Mouse (Mus musculus): ENCODE results near the gene Frs2.

DNA sequence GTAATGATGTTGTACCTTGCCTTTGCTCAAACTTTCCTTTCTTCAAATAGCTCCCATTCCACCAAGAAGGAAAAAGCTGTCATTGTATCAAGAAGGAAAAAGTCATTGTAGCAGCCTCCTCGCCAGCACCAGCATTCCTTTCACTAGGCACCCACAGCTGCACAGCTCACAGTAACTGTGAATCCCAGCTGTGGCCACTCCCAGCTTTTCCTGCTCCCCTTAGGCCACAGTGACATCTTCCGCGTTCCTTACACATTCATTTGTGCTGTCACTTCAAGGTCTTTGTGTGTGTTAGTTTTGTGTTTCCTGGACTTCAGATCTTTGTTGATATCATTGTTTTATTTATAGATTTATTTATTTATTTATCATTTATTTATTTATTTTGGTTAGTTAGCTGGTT lies 23.7 kb upstream of the Frs2 start:
- TF ChIP-seq POLR2A (IDR thresholded peaks at IDR 0.05; ENCODE audit: borderline replicate concordance, extremely low read depth, insufficient read depth, insufficient read length, poor library complexity, severe bottlenecking) (no peak), CTCF (IDR thresholded peaks at IDR 0.05; ENCODE audit: borderline replicate concordance, extremely low read depth, insufficient read depth, insufficient read length) (no peak)

Data from brain, embryonic 14.5 days (tissue).